Mouse (Mus musculus) layer of hippocampus, postnatal 25 days (tissue): Measurements from ENCODE around the gene Gm5773. TPM values are rescaled to one million over a fixed set of nuclear protein-coding genes. Genes with fewer than 3 reads are reported as not detected.
"Not testable (repeated sequence)": the region's sequence is repeated elsewhere in the genome, so short reads cannot be mapped to it uniquely, and the experiment has no call there.

Experiments used
- DNase-seq, 2 experiments: peaks; one replicate each; pipeline ENCODE4 v3.0.0; 2022; ENCODE audit warnings: mixed read lengths in 2 of 2, low spot score in 1 of 2; ENCODE audit errors: extremely low spot score in 1 of 2
- total RNA-seq, 2 experiments: library from RNA; stranded (reverse); gene quantifications; 2 replicates each; pipeline ENCODE4 v1.2.3; 2021

Gene Gm5773
- not detected for total RNA-seq

DNA sequence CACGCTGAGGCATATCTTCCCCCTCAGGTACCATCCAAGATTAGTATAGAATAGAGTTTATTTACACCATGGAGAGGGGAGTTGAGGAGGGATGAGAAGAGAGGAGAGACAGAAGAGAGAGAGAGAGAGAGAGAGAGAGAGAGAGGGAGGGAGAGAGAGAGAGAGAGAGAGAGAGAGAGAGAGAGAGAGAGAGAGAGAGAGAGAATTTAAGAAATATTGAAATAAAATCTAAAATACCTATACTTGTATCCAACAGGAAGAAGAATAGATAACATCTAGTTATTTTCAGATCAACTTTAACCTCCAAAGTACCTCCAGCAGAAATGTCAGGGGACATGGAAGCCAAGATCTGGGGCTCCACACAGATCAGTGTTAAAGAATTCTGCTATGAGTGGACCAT is at the start of gene Gm5773:
Gm5773 (plus strand) TSS at position 301 of the 400 bp plus-strand sequence.
- DNase-seq, result not testable (repeated sequence)

DNA sequence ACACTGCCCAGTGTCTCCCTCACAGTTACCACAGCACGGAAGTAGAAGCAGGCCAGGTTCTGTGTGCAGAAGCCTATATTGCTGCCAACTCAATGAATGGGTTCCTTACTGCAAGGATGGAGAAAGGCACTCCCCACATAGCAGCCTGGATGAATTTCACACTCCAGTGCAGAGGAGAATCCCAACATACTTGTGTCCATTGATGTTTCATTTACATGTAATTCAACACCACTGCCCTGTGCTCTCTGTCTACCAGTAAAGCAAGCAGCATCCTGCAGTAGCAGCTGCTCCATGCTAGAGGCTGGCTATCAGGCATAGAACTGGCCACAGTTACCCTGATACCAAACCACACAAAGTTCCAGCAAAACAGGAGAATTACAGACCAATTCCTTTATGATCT is 27.3 kb upstream of the Gm5773 start:
- not testable (repeated sequence) for DNase-seq

DNA sequence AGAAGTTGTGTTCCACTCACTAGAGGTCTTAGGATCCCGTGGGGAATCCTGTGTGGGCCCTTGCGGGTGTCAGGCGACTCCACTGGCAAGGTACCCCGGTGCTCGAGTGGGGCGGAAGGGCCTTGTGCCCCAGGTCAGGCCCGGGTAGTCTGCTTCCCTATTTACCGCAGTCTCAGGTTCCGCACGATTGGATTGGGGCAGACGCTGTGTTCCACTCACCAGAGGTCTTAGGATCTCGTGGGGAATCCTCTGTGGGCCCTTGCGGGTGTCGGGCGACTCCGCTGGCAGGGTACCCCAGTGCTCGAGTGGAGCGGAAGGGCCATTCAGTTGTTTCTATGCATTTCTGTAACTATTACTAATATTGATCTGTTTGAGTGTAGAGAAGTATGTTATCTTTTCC is 18.8 kb upstream of the Gm5773 start:
- not testable (repeated sequence) for DNase-seq

DNA sequence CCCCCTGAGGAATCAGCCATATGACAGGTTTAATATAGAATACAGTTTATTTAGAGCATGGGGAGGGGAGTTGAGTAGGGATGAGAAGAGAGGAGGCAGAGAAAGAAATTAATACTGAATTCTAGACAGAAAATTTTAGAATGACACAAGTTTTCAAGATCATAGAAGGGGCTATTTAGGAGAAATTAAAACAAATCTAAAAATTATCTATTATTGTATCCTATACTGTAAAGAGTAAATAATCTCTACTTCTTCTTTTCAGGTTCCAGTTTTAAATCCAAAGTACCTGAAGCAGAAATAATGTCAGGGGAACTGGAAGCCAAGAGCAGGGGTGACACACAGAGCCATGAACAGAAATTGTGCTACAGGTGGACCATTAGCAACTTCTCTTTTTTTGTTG is 23.3 kb downstream of the Gm5773 start, which contains the start of gene Tdpoz4:
Tdpoz4 (plus strand) TSS at position 301 of the 400 bp plus-strand sequence.
- not testable (repeated sequence) for DNase-seq

DNA sequence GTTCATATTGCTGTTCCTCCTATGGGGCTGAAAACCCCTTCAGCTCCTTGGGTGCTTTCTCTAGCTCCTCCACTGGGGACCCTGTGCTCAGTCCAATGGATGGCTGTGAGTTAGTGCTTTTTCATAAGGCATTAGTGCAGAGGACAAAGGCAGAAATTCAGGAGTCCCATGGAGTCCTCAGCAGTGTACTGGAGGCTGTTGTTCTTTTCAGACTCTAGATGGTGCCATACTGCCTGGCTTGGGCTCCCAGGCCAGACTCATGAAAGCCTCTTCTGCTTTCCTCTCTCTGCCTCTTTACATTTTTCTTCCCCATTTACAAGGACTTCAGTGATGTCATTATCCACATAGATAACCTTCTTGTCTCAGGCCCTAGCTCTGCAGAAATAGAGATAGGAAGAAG is 40.5 kb downstream of the Gm5773 start:
- DNase-seq, result not testable (repeated sequence)

Other genes starting within 250 kb of the Gm5773 start
- 10 to 100 TPM; 15.0 to 23.5 TPM for gene S100a10, start 217.9 kb upstream of the Gm5773 start, total RNA-seq
- not detected for gene Tdpoz2, start 120.3 kb upstream of the Gm5773 start, total RNA-seq
- gene Tdpoz1, start 96.7 kb upstream of the Gm5773 start, total RNA-seq, result not detected
- not detected for gene Gm37596, start 79.9 kb upstream of the Gm5773 start, total RNA-seq
- gene Tdpoz4, start 23.4 kb downstream of the Gm5773 start, total RNA-seq, result not detected
- gene Tdpoz3, start 53.0 kb downstream of the Gm5773 start, total RNA-seq, result not detected
- gene Gm9117, start 170.5 kb downstream of the Gm5773 start, total RNA-seq, result not detected
- gene Tdpoz5, start 188.3 kb downstream of the Gm5773 start, total RNA-seq, result not detected